Mouse (Mus musculus) small intestine, adult 2 months (tissue): ENCODE data around the gene Padi2.

ENCODE experiments used
- CTCF ChIP-seq: fragments of 200-500 bp; IDR thresholded peaks from 2 replicates; pipeline ENCODE4 v1.5.1; 2012; ENCODE audit warnings: low read depth, mild to moderate bottlenecking, control low read depth, inconsistent platforms, low read length, moderate library complexity, mixed read lengths; ENCODE audit not compliant: insufficient replicate concordance, insufficient read length; ENCODE audit errors: extremely low read depth
- POLR2A ChIP-seq: fragments of 200-500 bp; IDR thresholded peaks from 2 replicates; pipeline ENCODE4 v1.6.1; 2012; ENCODE audit warnings: low read depth, mild to moderate bottlenecking, control low read depth, inconsistent platforms, low read length, moderate library complexity

DNA sequence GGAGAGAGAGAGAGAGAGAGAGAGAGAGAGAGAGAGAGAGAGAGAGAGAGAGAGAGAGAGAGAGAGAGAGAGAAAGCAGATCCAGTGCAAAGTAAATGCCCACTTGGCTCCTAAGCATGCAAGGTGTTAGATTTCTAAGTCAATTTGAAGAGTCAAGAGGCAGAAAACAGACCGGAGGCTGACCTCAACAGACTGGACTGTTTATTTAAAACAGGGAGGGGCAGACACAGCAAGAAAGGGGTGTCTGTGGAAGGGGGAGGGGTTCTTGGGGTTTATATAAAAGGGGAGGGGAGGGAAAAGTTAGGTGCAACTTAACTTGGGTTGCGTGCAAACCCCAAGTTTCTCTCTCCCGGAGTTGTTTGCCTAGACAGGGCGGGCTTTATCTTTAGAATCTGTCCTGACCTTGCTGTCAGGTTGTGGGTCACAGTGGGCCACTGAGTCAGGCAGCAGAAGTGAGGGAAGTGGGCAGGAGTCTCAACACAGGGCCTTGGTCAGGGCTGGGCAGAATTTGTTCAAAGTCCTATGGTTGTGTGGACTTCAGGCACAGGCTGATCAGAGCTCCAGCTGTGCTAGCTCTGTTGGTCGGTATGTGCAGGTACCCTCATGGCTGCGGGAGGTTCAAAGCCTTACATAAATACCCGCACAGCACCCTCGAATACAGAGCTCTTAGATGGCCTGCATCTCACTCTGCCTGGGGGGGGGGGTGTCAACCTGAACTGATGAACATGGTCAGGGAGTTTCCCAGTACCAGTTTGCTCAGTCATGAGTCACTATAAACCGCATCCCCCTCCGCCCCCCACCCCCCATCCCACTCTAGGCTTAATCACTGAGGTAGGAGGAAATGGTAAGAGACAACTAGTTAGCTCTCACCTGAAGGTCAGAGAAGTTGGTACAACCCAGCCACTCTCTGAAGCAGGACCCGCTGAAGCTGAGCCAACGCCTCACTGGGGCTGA, 41.6 kb downstream of the Padi2 start:
- TF ChIP-seq CTCF (no peak), POLR2A (no peak)
